Mouse (Mus musculus) E14TG2a.4 (cell line): Measurements from ENCODE around the gene Prr5l.

Source experiments
- H3K27me3 ChIP-seq: 2 replicates; pipeline ENCODE4 v1.6.1; 2014; ENCODE audit warnings: low read length, control low read depth; ENCODE audit not compliant: insufficient read depth
- H3K36me3 ChIP-seq: 2 replicates; pipeline ENCODE4 v1.6.1; 2014; ENCODE audit warnings: low read length, control low read depth; ENCODE audit not compliant: insufficient read depth
- H3K4me1 ChIP-seq: replicated peaks from 2 replicates; pipeline ENCODE4 v1.6.1; 2014; ENCODE audit warnings: low read depth, low read length, control low read depth
- H3K4me3 ChIP-seq: replicated peaks from 2 replicates; pipeline ENCODE4 v1.5.1; 2014; ENCODE audit warnings: mild to moderate bottlenecking, low read length
- H3K9me3 ChIP-seq: 2 replicates; pipeline ENCODE4 v1.6.1; 2014; ENCODE audit warnings: low read length, control low read depth
- CTCF ChIP-seq: conservative IDR thresholded peaks from 2 replicates; pipeline ENCODE4 v1.5.1; 2014; ENCODE audit warnings: low read length
- NANOG ChIP-seq: IDR thresholded peaks from 2 replicates; pipeline ENCODE4 v1.6.1; 2014; ENCODE audit warnings: borderline replicate concordance, low read length, mixed read lengths
- POU5F1 ChIP-seq: IDR thresholded peaks from 2 replicates; pipeline ENCODE4 v1.6.1; 2014; ENCODE audit warnings: low read length, borderline replicate concordance

Prr5l gene

DNA sequence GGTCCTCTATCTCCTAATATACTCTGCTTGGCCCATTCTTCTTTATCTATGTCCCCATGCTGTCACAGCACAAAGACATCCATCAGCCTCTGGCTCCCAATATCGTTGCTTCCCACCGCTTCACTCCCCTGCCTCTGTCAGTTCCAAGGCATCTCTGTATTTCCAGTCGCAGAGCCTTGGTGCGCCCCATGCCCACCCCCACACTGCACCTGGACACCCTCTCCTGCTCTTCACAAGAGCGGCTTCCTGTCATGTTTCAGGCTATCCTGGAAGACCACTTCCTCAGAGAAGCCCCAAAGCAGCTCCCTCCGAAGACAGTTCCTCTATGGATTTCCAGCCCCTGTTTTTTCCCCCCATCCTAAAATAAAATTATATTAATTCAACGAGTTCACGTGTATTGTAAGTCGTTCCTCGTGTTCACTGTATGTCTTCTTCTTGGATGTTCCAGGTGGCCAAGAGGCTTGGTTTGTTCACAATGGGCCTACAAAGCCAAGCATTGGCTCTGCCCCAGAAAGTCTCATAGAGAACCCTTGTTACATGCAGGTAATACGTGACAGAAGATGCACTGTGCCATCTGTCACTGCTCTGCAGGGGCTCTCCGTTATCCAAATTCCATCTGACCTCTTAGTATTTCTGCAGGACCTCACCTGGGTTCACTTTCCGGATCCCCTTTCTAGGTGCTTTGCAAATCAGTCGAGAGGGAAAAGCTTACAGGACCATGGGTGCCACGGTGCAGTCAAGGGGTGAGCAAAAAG, 26.7 kb upstream of the Prr5l start:
- no peak overlapping the region for H3K4me3 ChIP-seq
- peaks cover 10% of the 10 kb centered on the region for H3K4me1 ChIP-seq
- H3K9me3 ChIP-seq, result peaks cover 7% of the 10 kb centered on the region
- no peak for TF ChIP-seq NANOG
- no peak for TF ChIP-seq POU5F1
- peaks cover 2% of the 10 kb centered on the region; the same call in 1 of the 2 replicates for H3K27me3 ChIP-seq
- H3K36me3 ChIP-seq, result no peaks in the 10 kb centered on the region

GRCm38 (mm10) chr2:101908773-101909172, 25.9 kb upstream of the Prr5l start:
- Histone ChIP-seq H3K4me1 (peaks cover 10% of the 10 kb centered on the region), H3K4me3 (no peak overlapping the region), H3K9me3 (peaks cover 7% of the 10 kb centered on the region), H3K36me3 (no peaks in the 10 kb centered on the region), H3K27me3 (peaks cover 2% of the 10 kb centered on the region; the same call in 1 of the 2 replicates)
- TF ChIP-seq NANOG (no peak), POU5F1 (no peak), CTCF (no peak)

DNA sequence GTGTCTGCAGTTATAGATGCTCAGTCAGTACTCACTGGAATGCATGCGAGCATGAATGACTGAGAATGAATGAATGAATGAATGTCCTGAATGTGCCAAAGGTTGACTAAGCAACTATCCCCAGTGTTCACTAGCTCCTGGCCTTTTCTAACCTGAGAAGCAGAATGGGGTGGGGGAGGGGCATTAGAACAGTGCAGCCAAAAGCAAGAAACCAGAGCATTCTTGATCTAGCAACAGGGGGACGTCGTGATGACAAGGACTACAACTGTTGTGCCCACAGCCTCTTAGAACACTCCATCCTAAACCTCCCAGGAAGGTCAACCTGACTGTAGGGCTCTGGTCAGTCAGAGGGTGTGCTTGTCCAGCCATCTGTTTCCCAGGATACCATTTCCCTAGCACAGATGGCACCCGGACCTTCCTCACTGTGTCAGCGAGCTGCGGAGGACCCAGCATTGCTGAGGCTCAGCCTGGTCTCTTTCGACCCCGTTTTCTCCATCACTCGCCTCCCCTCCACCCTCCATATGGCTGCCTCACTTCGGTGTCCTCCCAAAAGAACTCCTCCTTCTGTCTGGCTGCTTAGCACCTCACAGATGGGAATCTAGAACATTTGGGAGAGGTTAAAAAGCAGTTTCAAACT, 24.7 kb upstream of the Prr5l start:
- Histone ChIP-seq H3K36me3 (peaks cover 4% of the 10 kb centered on the region; the same call in 1 of the 2 replicates), H3K4me3 (no peak overlapping the region), H3K27me3 (peaks cover 2% of the 10 kb centered on the region; the same call in 1 of the 2 replicates), H3K4me1 (peaks cover 10% of the 10 kb centered on the region), H3K9me3 (peaks cover 4% of the 10 kb centered on the region)
- no peak for TF ChIP-seq NANOG
- no peak for TF ChIP-seq POU5F1
- no peak for TF ChIP-seq CTCF

GRCm38 (mm10) chr2:101906379-101906690, 23.5 kb upstream of the Prr5l start:
- TF ChIP-seq CTCF (no peak), POU5F1 (no peak), NANOG (no peak)
- Histone ChIP-seq H3K27me3 (peaks cover 2% of the 10 kb centered on the region; the same call in 1 of the 2 replicates), H3K4me1 (peaks cover 10% of the 10 kb centered on the region), H3K9me3 (no peaks in the 10 kb centered on the region), H3K36me3 (peaks cover 12% of the 10 kb centered on the region), H3K4me3 (no peak overlapping the region)

- Histone ChIP-seq H3K4me3 (peak overlapping the region; percentile 43), H3K4me1 (peaks cover 16% of the 10 kb centered on the region), H3K9me3 (no peaks in the 10 kb centered on the region), H3K36me3 (peaks cover 18% of the 10 kb centered on the region), H3K27me3 (peaks cover 2% of the 10 kb centered on the region; the same call in 1 of the 2 replicates)
- TF ChIP-seq CTCF (peak; percentile 71), POU5F1 (no peak)
These were observed 22.9 kb upstream of the Prr5l start for GRCm38 (mm10) chr2:101905534-101906378.

GRCm38 (mm10) chr2:101902196-101902595, 19.4 kb upstream of the Prr5l start:
- H3K9me3 ChIP-seq, result no peaks in the 10 kb centered on the region
- TF ChIP-seq CTCF, result no peak
- TF ChIP-seq POU5F1, result no peak
- TF ChIP-seq NANOG, result no peak
- no peaks in the 10 kb centered on the region for H3K27me3 ChIP-seq

GRCm38 (mm10) chr2:101896425-101897204, 13.8 kb upstream of the Prr5l start:
- Histone ChIP-seq H3K27me3 (no peaks in the 10 kb centered on the region), H3K4me3 (no peak overlapping the region), H3K9me3 (no peaks in the 10 kb centered on the region), H3K4me1 (peaks cover 8% of the 10 kb centered on the region; the same call in 1 of the 2 replicates), H3K36me3 (peaks cover 62% of the 10 kb centered on the region)
- no peak for TF ChIP-seq CTCF
- TF ChIP-seq NANOG, result no peak
- no peak for TF ChIP-seq POU5F1

More at GRCm38 (mm10) chr2:101902196-101902595, 19.4 kb upstream of the Prr5l start:
- Histone ChIP-seq H3K4me1 (peaks cover 19% of the 10 kb centered on the region), H3K36me3 (peaks cover 41% of the 10 kb centered on the region), H3K4me3 (no peak overlapping the region)

DNA sequence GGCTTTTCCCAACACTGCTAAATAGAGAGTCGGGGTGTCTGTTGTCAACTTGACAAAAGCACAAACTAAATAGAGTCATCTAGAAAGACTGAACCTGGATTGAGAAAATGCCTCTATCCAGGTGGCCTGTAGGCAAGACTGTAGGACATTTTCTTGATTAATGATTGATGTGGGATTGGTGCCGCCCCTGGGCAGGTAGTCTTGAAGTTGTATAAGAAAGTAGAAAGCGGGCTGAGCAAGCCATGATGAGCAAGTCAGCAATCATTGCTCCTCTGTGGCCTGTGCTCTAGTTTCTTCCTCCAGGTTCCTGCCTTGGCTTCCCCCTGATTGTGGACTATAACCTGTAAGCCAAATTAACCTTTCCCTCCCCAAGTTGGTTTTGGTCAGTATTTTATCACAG, 11.3 kb upstream of the Prr5l start:
- Histone ChIP-seq H3K4me3 (no peak overlapping the region), H3K4me1 (peaks cover 4% of the 10 kb centered on the region; the same call in 1 of the 2 replicates), H3K36me3 (peaks cover 38% of the 10 kb centered on the region), H3K9me3 (no peaks in the 10 kb centered on the region), H3K27me3 (no peaks in the 10 kb centered on the region)
- no peak for TF ChIP-seq POU5F1
- TF ChIP-seq CTCF, result no peak
- no peak for TF ChIP-seq NANOG
